Mouse (Mus musculus): ENCODE measurements around the gene Gpr137. TPM values are rescaled to one million over a fixed set of nuclear protein-coding genes. Genes with fewer than 3 reads are reported as not detected.
"Not testable (repeated sequence)": the region's sequence is repeated elsewhere in the genome, so short reads cannot be mapped to it uniquely, and the experiment has no call there.

Gpr137 gene
- total RNA-seq, 2 experiments from 2014 or later: 8.2 to 13.8 TPM

- no peak overlapping the region for H3K4me3 ChIP-seq
- no peak overlapping the region for H3K27ac ChIP-seq
- TF ChIP-seq CTCF (IDR thresholded peaks at IDR 0.05): no peak
- intact Hi-C loops (cut with DNase I): no loop called here
- DNase-seq: no peak
These were observed 29.9 kb downstream of the Gpr137 start for GRCm38 (mm10) chr19:6912205-6912970.

GRCm38 (mm10) chr19:6911101-6912074, 30.9 kb downstream of the Gpr137 start:
- peak overlapping the region; percentile 91 for H3K4me3 ChIP-seq
- no peak for TF ChIP-seq CTCF (IDR thresholded peaks at IDR 0.05)
- intact Hi-C loops (cut with DNase I): no loop called here
- no peak for DNase-seq
- no peak overlapping the region for H3K27ac ChIP-seq

- DNase-seq: peak; percentile 65
- H3K4me3 ChIP-seq: peak overlapping the region; percentile 91
- intact Hi-C loops (cut with DNase I): not testable (repeated sequence)
These were observed 32.0 kb downstream of the Gpr137 start for GRCm38 (mm10) chr19:6910306-6910705.

DNA sequence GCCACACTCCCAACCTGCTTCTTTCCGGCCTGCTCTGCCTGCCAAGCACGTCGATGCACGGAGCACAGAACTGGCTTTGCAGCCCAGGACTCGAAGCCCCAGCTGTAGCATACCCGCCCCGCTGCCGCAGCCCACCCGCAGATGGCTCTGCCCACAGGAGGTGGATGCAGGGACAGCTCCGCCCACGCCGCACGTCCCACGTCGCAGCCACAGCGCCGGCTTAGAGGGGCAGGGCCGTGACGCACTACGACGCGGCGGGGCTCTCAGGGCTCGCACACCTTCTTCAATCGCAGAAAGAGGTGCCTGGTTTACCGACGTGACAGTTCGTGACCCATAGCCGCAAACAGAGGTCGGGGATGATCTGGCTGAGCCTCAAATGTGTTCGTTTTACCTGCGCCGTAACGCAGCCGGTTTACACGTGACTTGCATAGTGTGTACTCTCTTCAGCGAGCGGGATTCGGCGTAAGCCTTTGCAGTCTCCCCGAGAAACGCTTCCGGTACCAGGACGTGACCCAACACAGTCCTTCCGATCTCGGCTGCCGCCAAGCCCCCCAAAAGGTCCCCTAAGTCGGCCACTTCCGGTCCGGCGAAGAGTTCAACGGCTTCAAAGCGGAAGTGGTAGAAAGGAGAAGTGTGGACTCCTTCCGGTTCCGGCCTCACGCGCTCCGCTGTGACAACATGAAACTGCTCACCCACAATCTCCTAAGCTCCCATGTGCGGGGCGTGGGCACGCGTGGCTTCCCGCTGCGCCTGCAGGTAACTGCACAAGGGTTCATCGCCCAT, 32.6 kb downstream of the Gpr137 start, which contains the start of the genes Trmt112 and Prdx5:
Gene Trmt112 (plus strand): TSS at position 192 of the 783 bp plus-strand sequence.
Gene Prdx5 (minus strand): TSS at position 600 of the 783 bp plus-strand sequence.
- intact Hi-C loops (cut with DNase I): loop anchor here (5.0 kb wide), 1 partner anchor 72 kb away; no protein-coding TSS in a partner anchor
- peak; percentile 93 for DNase-seq
- H3K4me3 ChIP-seq: peak within 1 kb of the TSS; percentile 91
- no peak for TF ChIP-seq CTCF (IDR thresholded peaks at IDR 0.05)
- H3K27ac ChIP-seq: peak within 1 kb of the TSS; percentile 99

More at GRCm38 (mm10) chr19:6910306-6910705, 32.0 kb downstream of the Gpr137 start:
- H3K27ac ChIP-seq: peak overlapping the region; percentile 99

DNA sequence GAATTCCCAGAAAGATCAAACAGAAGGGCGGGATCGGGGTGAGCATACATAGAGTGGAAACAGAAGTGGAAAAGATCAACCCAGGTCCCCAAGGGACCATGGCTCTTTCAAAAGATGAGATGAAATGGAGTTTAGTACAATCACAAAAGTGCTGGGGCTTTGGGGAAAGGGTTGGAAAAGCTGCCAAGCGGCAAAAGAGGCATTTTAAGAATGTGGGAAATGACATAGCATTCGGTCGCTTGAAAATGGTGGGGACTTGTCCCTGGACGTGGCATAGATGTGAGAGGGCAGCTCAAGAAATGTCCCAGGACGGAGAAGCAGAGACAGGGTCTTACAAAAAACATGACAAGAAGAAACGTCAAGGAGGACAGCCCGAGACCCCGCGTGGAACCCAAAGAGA, 33.3 kb downstream of the Gpr137 start:
- no peak for DNase-seq
- no peak for TF ChIP-seq CTCF (IDR thresholded peaks at IDR 0.05)
- Histone ChIP-seq H3K4me3 (peak overlapping the region; percentile 91), H3K27ac (peak overlapping the region; percentile 99)
- intact Hi-C loops (cut with DNase I): loop anchor here (5.0 kb wide), 1 partner anchor 72 kb away; no protein-coding TSS in a partner anchor

GRCm38 (mm10) chr19:6907811-6908540, 34.3 kb downstream of the Gpr137 start:
- TF ChIP-seq CTCF (IDR thresholded peaks at IDR 0.05): no peak
- Histone ChIP-seq H3K27ac (peak overlapping the region; percentile 99; the same call in 1 of the 2 replicates), H3K4me3 (peak overlapping the region; percentile 91)
- no peak for DNase-seq
- intact Hi-C loops (cut with DNase I): loop anchor here (5.0 kb wide), 1 partner anchor 71 kb away; no protein-coding TSS in a partner anchor

- intact Hi-C loops (cut with DNase I): loop anchor here (5.0 kb wide), 1 partner anchor 70 kb away; no protein-coding TSS in a partner anchor
- Histone ChIP-seq H3K27ac (no peak overlapping the region), H3K4me3 (no peak overlapping the region)
- no peak for DNase-seq
- no peak for TF ChIP-seq CTCF (IDR thresholded peaks at IDR 0.05)
These were observed 35.2 kb downstream of the Gpr137 start for GRCm38 (mm10) chr19:6907094-6907493.

- H3K27ac ChIP-seq: no peak overlapping the region
- DNase-seq: no peak
- H3K4me3 ChIP-seq: no peak overlapping the region
- intact Hi-C loops (cut with DNase I): loop anchor here (5.0 kb wide), 1 partner anchor 69 kb away; no protein-coding TSS in a partner anchor
- no peak for TF ChIP-seq CTCF (IDR thresholded peaks at IDR 0.05)
These were observed 36.1 kb downstream of the Gpr137 start for GRCm38 (mm10) chr19:6906199-6906598.

- intact Hi-C loops (cut with DNase I): loop anchor here (5.0 kb wide), 1 partner anchor 68 kb away; no protein-coding TSS in a partner anchor
- no peak for TF ChIP-seq CTCF (IDR thresholded peaks at IDR 0.05)
- H3K27ac ChIP-seq: no peak overlapping the region
- no peak overlapping the region for H3K4me3 ChIP-seq
- DNase-seq: no peak
These were observed 36.7 kb downstream of the Gpr137 start for GRCm38 (mm10) chr19:6905498-6906159.

- Histone ChIP-seq H3K4me3 (no peak overlapping the region), H3K27ac (no peak overlapping the region)
- no peak for DNase-seq
- intact Hi-C loops (cut with DNase I): loop anchor here (5.0 kb wide), 1 partner anchor 68 kb away; no protein-coding TSS in a partner anchor
- TF ChIP-seq CTCF (IDR thresholded peaks at IDR 0.05): no peak
These were observed 37.4 kb downstream of the Gpr137 start for GRCm38 (mm10) chr19:6904846-6905245.

Data from gastrocnemius, adult 2 months (tissue).